Comparison of ENCODE assay signal across 8 mouse cellular contexts in the genomic region with DNA sequence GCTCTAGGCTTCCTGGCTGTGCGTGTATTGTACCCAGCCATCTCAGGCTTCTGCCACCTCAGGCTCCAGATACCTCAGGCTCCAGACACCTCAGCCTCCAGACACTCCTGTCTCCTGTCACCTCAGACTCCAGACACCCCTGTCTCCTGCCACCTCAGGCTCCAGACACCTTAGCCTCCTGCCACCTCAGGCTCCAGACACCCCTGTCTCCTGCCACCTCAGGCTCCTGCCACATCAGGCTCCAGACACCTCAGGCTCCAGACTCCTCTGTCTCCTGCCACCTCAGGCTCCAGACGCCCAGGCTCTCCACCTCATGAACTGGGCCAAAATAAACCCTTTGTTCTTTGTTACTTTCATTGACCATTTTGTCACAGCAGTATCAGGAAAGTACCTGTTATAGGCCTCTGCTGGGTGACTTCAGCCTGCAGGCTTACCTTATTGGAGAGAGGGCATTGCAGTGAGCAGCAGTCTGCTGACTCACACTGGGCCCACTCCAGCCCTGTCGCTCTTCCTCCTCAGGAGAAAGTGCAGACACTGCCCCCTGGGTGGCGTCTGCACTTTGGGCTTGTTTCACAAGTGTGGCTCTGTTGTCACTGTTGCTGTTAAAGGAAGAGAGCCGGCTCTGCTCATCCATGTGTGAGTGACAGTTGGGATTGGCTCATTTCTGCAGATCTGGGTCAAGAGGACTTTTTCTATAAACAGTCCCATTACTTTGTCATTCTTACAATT.
DNase-seq lines count a peak whose midpoint lies in the region; ATAC-seq and TF ChIP-seq lines count a peak whose summit lies in the region.

No protein-coding gene starts in this region.

- peak; percentile 41 for TF ChIP-seq CTCF in midbrain, postnatal 0 days (IDR thresholded peaks at IDR 0.05)

- H3K27me3 ChIP-seq in hindbrain, embryonic 13.5 days = no peaks in the 10 kb centered on the region
- H3K27me3 ChIP-seq in liver, embryonic 12.5 days (replicated peaks) = no peaks in the 10 kb centered on the region
- H3K27me3 ChIP-seq in midbrain, postnatal 0 days (ENCODE audit: insufficient read depth, low read length) = no peaks in the 10 kb centered on the region

- peaks cover 30% of the 10 kb centered on the region for H3K4me1 ChIP-seq in hindbrain, embryonic 13.5 days (replicated peaks)
- H3K4me1 ChIP-seq in liver, embryonic 12.5 days = peaks cover 9% of the 10 kb centered on the region
- 0 out of 2 replicates have a peak, but pooled peaks cover 8% of the 10 kb centered on the region for H3K4me1 ChIP-seq in midbrain, postnatal 0 days (ENCODE audit: insufficient read depth, low read length)

- H3K4me3 ChIP-seq in hindbrain, embryonic 13.5 days = no peak overlapping the region
- H3K4me3 ChIP-seq in liver, embryonic 12.5 days = no peak overlapping the region
- H3K4me3 ChIP-seq in midbrain, postnatal 0 days (ENCODE audit: low read depth, low read length) = no peak overlapping the region

- H3K4me2 ChIP-seq in hindbrain, embryonic 13.5 days = no peak overlapping the region
- H3K4me2 ChIP-seq in liver, embryonic 12.5 days = no peak overlapping the region
- H3K4me2 ChIP-seq in midbrain, postnatal 0 days (ENCODE audit: low read depth, low read length, poor library complexity, severe bottlenecking) = no peak overlapping the region

- WGBS in hindbrain, embryonic 13.5 days = 44% methylated on average over 5 of the region's 5 CpGs
- 43% methylated on average over 5 of the region's 5 CpGs for WGBS in liver, embryonic 12.5 days (ENCODE audit: insufficient replicate concordance)
- WGBS in midbrain, postnatal 0 days = 51% methylated on average over 5 of the region's 5 CpGs

- ATAC-seq in hindbrain, embryonic 13.5 days (ENCODE audit: low FRiP score) = 0 out of 2 replicates have a peak, but pooled peaks have one; percentile 17
- ATAC-seq in liver, embryonic 12.5 days = 0 out of 2 replicates have a peak, but pooled peaks have one; percentile 29
- 0 out of 2 replicates have a peak, but pooled peaks have one; percentile 31 for ATAC-seq in midbrain, postnatal 0 days (ENCODE audit: low FRiP score)

- no peak overlapping the region for H3K9ac ChIP-seq in hindbrain, embryonic 13.5 days
- no peak overlapping the region for H3K9ac ChIP-seq in liver, embryonic 12.5 days
- no peak overlapping the region for H3K9ac ChIP-seq in midbrain, postnatal 0 days (replicated peaks; ENCODE audit: low read length, poor library complexity, severe bottlenecking)

- H3K36me3 ChIP-seq in hindbrain, embryonic 13.5 days = no peaks in the 10 kb centered on the region
- peaks cover 25% of the 10 kb centered on the region for H3K36me3 ChIP-seq in liver, embryonic 12.5 days
- H3K36me3 ChIP-seq in midbrain, postnatal 0 days (ENCODE audit: insufficient read depth, low read length) = no peaks in the 10 kb centered on the region

- H3K9me3 ChIP-seq in hindbrain, embryonic 13.5 days = no peaks in the 10 kb centered on the region
- no peaks in the 10 kb centered on the region for H3K9me3 ChIP-seq in liver, embryonic 12.5 days (replicated peaks)
- H3K9me3 ChIP-seq in midbrain, postnatal 0 days (ENCODE audit: low read length) = no peaks in the 10 kb centered on the region

- peak; percentile 97 for DNase-seq in heart, adult 11 months
- DNase-seq in heart, adult 8-10 months (ENCODE audit: low spot score) = no peak
- peak; percentile 50 for DNase-seq in c-Kit-positive CD71-negative TER-119-negative erythroid progenitor cells, embryonic 14.5 days (ENCODE audit: low read depth)
- peak; percentile 60 for DNase-seq in midbrain, postnatal 0 days (ENCODE audit: low spot score)
- no peak for DNase-seq in urinary bladder, adult 2 months (ENCODE audit: low spot score)
- DNase-seq in ovary, postnatal 36 days (ENCODE audit: low spot score) = no peak

- 0 out of 2 replicates have a peak overlapping the region, but pooled peaks have one; percentile 12 for H3K27ac ChIP-seq in hindbrain, embryonic 13.5 days
- H3K27ac ChIP-seq in liver, embryonic 12.5 days = peak overlapping the region; percentile 67
- no peak overlapping the region for H3K27ac ChIP-seq in midbrain, postnatal 0 days (ENCODE audit: low read depth, low read length)

Comparison
In these comparisons a context has a peak if more than half of its experiments do, and no peak if none do; other contexts are left out.
1. DNase-seq: peak in heart, adult 11 months (single experiment), c-Kit-positive CD71-negative TER-119-negative erythroid progenitor cells, embryonic 14.5 days (single experiment) and midbrain, postnatal 0 days (single experiment); none in heart, adult 8-10 months (single experiment), urinary bladder, adult 2 months (single experiment) and ovary, postnatal 36 days (single experiment).
2. Peak in every context shown above with its lines, with median percentiles within 50 percentile points of each other: ATAC-seq.